Mouse (Mus musculus): ENCODE data around the gene 4930407I10Rik.

DNA sequence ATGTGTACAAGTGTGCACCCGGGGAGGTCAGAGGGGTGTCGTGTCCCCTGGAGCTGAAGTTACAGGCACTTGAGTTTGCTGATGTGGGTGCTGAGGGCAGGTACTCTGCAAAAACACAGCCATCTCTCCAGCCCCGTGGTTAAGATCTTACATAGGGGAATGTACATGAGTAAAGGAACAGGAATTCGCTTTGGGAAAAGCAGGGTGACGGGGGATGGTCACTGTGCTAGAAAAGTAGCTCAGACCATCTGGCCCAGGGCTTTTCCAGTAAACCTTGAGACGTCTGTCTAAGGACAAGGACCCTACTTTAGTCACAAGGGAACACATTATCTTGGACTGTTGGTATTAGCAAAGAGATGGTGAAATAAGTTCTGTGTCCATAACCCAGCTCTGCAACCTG lies 47.0 kb upstream of the 4930407I10Rik start:
- no peak for TF ChIP-seq CTCF (IDR thresholded peaks at IDR 0.05; ENCODE audit: control insufficient read depth, insufficient read depth, insufficient read length)
- no peak for TF ChIP-seq CEBPB (IDR thresholded peaks at IDR 0.05; ENCODE audit: low read depth)
- TF ChIP-seq USF1 (IDR thresholded peaks at IDR 0.05; ENCODE audit: low read depth), result no peak
- TF ChIP-seq MYOG (IDR thresholded peaks at IDR 0.05; ENCODE audit: control insufficient read depth, extremely low read depth, insufficient read length), result no peak
